Mouse (Mus musculus): Measurements from ENCODE around the gene Adgra1.

Gene Adgra1

DNA sequence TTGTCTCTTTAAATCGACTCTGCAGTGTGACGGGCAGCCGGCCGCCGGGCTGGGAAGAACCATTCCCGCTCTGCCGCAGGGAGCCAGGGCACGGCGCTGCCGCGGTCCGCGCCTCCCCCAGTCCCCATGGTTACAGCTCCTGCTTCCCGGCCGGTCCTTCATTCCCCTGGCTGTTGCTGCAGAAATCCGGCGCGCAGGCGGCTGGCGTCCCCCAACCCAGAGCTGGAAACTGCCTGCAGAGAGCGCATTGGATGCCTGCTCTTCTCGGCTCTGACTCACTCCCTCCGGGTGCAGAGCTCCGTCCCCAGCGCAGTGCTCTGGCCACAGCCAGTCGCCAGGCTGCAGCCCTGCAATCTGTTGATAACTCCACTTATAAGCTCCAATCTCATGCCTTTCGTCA, at the start of gene Adgra1:
Gene Adgra1, plus strand, starts transcription at position 139 of the 400 bp plus-strand sequence.
- DNase-seq (ENCODE audit: low spot score): peak; percentile 83

- DNase-seq (ENCODE audit: low spot score): no peak
Measured at GRCm38 (mm10) chr7:139787382-139787781, 46.6 kb upstream of the Adgra1 start.

GRCm38 (mm10) chr7:139788927-139789326, 45.0 kb upstream of the Adgra1 start:
- DNase-seq (ENCODE audit: low spot score): no peak

GRCm38 (mm10) chr7:139789718-139790117, 44.3 kb upstream of the Adgra1 start:
- DNase-seq (ENCODE audit: low spot score): no peak

DNA sequence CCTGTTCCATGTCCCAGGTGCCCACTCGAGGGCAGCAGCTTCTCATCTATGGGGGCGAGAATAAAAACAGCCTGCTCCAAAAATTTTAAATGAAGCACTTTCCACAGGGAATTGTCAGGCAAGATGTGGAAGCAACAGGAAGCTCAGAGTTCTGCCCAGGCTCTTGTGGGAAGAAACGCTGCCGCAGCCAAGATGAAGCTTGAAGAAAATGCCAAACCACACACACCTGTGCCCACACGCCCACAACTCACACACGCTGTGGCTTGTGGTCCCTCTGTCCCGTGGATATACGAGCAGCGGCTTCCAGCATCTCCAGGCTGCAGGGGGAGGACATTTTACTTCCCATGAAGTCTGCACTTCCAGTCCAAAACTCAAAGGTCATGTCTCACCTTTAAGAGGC, 42.4 kb upstream of the Adgra1 start:
- no peak for DNase-seq (ENCODE audit: low spot score)

- no peak for DNase-seq (ENCODE audit: low spot score)
Measured at GRCm38 (mm10) chr7:139795004-139795605, 38.9 kb upstream of the Adgra1 start.

DNA sequence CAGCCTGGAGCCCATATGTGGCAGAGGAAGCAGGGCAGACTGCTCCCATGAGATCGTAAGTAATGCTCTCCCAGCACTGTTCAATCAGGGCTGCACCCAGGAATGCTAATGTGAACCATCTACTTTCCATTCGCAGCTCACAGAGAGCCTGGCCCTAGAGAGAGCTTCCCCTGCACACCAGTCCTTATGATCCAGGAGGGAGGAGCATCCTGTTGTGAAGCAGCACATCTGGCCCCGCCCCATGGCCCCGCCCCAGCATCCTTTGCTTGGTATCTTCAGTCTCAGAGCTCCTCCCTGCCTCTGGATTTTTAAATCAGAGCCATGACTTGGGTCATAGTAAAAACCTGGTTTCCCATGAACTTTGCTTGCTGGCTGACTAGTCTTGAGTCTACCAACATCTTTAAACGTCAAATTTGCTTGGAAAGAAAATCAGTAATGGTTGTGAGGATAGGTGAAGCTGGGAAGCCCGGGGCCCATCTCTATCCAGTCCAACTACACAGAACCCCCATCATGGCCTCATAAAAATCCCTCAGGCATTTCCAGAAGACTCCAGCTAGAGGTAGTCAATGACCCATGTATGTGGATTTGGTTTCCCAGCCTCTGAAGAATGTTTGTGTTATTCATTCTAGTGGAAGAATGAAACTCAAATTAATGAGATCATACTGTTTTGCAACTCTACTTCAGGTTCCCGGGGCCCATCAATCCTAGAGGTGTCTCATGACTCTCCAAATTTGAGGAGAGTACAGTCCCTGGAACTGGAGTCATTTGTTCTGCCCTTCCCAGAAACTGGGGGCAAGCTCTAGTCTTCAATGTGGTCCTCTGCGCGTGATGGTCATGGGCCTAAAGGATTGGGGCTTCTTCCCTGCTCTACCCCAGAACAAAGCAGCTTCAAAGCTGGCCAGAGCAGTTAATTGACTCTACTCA, 36.5 kb upstream of the Adgra1 start:
- DNase-seq (ENCODE audit: low spot score): no peak

- peak; percentile 27 for DNase-seq (ENCODE audit: low spot score)
Measured at GRCm38 (mm10) chr7:139806175-139806601, 27.8 kb upstream of the Adgra1 start.

DNA sequence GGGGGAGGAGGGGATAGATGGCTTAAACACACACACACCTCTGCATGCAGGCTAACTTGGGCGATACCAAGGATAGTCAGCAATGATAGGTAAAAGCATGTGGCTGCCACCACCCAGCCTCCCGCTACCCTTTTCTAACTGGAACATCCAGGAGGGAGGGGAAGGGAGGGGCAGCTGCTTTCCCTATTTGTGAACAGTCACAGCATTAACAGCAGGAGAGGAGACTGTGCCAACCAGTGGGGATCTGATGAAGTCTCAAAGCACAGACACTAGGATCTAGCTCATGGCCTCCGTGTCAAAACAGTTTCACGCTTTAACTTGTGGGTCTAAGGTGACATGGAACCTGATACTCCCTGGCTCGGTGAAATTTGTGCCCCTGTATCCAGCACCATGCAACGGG, 23.9 kb upstream of the Adgra1 start:
- DNase-seq (ENCODE audit: low spot score): no peak

DNA sequence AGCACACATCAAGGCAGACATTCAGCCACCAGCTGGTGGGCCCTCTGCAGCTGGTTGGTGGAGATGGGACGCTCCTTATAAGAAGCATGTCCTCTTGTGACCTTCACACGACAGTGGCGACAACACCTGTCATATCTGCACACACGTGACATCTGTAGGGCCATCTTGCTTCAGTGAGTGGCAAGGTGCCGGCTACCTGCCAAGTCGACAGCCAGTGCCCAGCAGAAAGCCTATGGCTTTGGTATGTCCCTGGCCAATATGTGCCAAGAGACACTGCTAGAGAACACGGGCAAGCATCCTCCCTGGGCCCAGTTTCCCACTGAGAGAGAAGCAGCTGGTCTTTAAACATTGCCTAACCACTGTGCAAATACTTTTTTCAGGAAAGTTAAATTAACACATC, 22.3 kb upstream of the Adgra1 start:
- no peak for DNase-seq (ENCODE audit: low spot score)

GRCm38 (mm10) chr7:139813577-139814207, 20.3 kb upstream of the Adgra1 start:
- DNase-seq (ENCODE audit: low spot score): no peak

GRCm38 (mm10) chr7:139822301-139823010, 11.5 kb upstream of the Adgra1 start:
- DNase-seq (ENCODE audit: low spot score): no peak

- DNase-seq (ENCODE audit: low spot score): no peak
Measured at GRCm38 (mm10) chr7:139827687-139828086, 6.3 kb upstream of the Adgra1 start.

DNA sequence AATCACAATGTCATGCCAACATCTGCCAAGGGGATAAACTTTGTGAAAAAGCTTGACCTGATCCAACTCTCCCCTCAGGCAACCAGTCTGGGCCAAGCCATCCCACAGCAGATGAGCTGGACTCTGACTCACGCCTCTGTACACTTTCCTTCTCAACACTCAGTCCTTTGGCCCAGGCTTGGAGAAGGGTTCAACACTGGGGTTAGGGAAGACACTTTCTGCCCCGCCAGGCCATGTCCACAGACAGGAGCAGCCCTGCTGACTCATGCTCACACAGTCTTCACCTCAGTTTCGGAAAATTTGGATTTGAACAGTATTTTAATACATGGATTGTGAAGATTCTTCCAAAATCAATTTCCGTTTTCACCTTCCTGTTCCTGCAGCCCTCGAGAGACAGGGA, 442 bp upstream of the Adgra1 start:
- DNase-seq (ENCODE audit: low spot score): no peak

DNA sequence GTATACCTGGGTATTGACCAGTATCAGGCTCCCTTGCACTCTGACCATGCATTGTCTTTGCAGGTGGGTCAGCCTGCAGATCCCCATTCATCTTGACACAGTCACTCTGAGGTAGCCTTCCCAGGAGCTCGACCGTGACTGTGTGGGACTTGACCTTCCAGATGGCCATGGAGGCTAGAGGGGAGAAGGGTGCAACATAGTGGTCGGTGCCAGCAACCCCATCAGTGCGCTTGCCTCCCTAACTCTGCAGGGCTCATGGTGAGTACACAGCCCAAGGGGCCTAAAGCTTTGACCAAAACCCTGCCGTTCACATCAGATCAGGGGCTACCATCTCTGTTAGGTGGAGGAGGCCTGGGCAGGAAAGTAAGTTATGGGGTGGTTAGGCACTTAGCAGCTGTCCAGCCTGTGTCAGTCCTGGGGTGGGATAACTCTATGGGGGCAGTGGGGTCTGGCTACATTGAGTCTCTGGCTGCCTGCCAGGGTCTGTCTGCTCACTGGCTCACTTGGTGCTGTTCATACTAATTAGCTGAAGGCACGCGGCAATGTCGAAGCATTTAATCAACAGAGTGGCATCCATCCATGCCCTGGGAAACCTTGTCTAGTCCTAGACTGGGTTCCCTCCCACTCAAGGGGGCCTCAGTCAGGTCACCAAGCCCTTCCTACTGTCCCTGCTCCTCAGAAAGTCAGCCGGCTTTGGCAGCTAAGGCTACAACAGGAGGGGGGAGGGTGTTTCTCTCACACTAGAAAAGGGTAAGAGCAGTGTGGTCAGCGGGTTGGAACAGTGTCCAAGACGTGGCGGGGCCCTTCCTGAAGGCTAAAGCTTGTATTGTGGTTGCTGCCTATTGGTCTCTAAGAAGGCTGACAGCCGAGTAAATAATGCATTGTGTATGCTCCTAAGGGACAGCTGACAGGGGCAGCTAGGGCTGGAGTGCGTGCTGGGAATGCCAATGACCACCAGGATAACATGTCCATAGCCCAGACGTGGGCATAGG, 1.5 kb downstream of the Adgra1 start:
- DNase-seq (ENCODE audit: low spot score): no peak

DNA sequence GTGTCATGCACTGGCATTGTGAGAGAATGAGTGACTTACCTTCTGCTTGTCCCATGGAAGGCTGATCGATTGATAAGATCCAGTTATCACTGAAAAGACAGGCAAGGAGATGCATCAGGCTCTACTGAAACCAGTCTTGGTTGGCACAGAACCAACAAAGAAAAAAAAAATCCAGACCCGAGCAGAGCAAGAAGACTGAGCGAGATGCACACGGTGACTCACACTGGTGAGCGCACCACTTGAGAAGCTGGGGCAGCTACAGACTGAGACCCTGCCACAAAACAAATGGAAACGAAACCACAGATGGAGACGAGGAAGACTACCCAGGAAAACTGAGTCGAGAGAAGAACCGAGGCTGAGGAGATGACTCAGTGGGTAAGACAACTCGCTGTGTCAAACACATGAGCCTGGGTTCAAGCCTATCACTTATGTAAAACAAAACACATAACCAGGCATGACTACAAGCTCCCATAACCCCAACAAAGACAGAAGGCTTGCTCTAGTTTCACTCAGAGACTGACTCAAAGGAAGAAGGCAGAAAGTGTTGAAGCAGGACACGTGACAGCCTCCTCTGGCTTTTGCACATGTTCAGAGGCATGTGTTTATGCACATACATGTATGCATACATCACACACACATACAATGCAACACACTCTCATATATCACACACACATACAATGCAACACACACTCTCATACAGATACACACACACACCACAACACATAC, 6.6 kb downstream of the Adgra1 start:
- no peak for DNase-seq (ENCODE audit: low spot score)

GRCm38 (mm10) chr7:139842397-139842796, 8.4 kb downstream of the Adgra1 start:
- no peak for DNase-seq (ENCODE audit: low spot score)

DNA sequence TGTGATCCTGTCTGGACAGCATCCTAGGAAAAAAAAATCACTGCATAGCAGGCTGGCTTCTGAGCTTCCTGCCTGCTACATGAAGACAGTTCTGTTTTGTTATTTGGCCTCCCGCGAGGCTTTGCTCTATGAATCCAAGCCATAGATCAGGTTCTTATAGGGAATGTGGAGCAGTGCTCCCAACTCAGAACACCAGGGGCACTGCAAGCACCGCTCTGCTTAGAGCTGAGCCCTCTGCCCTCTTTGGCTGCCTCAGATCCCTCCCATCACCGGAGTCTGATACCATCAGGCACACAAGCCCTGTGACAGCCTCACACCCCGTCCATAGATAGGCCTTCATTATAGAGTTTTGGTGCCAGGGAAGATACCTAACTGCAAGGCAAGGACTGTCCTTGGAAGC, 9.2 kb downstream of the Adgra1 start:
- DNase-seq (ENCODE audit: low spot score): no peak

- no peak for DNase-seq (ENCODE audit: low spot score)
Measured at GRCm38 (mm10) chr7:139843776-139844175, 9.8 kb downstream of the Adgra1 start.

- no peak for DNase-seq (ENCODE audit: low spot score)
Measured at GRCm38 (mm10) chr7:139845101-139845500, 11.1 kb downstream of the Adgra1 start.
